Mouse (Mus musculus): ENCODE measurements at regions not wholly inside any gene's neighbourhood (a gene's known extent, or its start where the extent isn't known, plus 50 kb on each side); places are given as distances from the start of the nearest gene placed in this dataset.
"Not testable (repeated sequence)": the region's sequence is repeated elsewhere in the genome, so short reads cannot be mapped to it uniquely, and the experiment has no call there.

GRCm38 (mm10) chr9:33717614-33718013 is 768.1 kb upstream of the Kirrel3 start:
- no peaks in the 10 kb centered on the region for H3K27me3 ChIP-seq (replicated peaks)
- no peak overlapping the region for H3K4me2 ChIP-seq
- peaks cover 9% of the 10 kb centered on the region for H3K4me1 ChIP-seq (replicated peaks)
- no peaks in the 10 kb centered on the region for H3K36me3 ChIP-seq
- no peak for ATAC-seq (ENCODE audit: insufficient number of reproducible peaks, low FRiP score)
- H3K4me3 ChIP-seq: no peak overlapping the region
- no peak overlapping the region for H3K27ac ChIP-seq (ENCODE audit: poor library complexity, severe bottlenecking)
- no peaks in the 10 kb centered on the region for H3K9me3 ChIP-seq (replicated peaks)
- H3K9ac ChIP-seq: no peak overlapping the region
- WGBS: 86% methylated on average over 2 of the region's 2 CpGs

DNA sequence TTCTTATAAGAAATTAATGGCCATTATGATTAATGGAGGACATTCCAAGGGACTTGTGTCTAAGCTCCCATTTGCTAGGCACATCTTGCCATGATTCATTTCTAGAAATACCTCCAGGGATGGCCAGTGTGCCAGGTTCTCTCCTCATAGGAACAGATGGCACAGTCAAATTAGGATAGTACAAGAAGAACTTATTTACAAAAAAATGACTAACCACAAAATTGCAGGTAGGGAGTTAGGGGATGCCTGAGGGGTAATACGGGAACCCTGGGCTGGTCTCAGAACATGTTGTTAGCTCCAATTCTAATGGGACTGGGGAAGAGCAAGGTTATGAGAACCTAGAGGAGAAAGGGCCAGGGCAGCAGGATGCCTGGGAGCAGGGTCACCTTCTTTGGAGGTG is 760.9 kb upstream of the Kirrel3 start:
- Histone ChIP-seq H3K9ac (no peak overlapping the region), H3K4me2 (no peak overlapping the region), H3K36me3 (no peaks in the 10 kb centered on the region), H3K4me1 (replicated peaks) (no peaks in the 10 kb centered on the region), H3K27ac (ENCODE audit: poor library complexity, severe bottlenecking) (no peak overlapping the region), H3K4me3 (no peak overlapping the region), H3K9me3 (replicated peaks) (no peaks in the 10 kb centered on the region), H3K27me3 (replicated peaks) (no peaks in the 10 kb centered on the region)
- ATAC-seq (ENCODE audit: insufficient number of reproducible peaks, low FRiP score): no peak
- WGBS: 75% methylated on average over 1 of the region's 1 CpGs

DNA sequence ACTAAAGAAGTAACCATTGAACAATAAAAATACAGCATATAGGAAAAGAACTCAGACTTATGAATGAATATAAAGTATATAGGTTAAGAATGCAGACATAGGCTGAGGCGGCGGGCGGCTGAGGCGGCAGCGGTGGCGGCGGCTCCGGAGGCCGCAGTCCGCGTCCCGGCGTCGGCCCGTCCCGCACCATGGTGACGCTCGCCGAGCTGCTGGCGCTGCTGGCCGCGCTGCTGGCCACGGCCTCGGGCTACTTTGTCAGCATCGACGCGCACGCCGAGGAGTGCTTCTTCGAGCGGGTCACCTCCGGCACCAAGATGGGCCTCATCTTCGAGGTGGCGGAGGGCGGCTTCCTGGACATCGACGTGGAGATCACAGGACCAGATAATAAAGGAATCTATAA is 757.6 kb upstream of the Kirrel3 start:
- not testable (repeated sequence) for H3K9me3 ChIP-seq (replicated peaks); ATAC-seq (ENCODE audit: insufficient number of reproducible peaks, low FRiP score)
- 66% methylated on average over 20 of the region's 37 CpGs for WGBS

DNA sequence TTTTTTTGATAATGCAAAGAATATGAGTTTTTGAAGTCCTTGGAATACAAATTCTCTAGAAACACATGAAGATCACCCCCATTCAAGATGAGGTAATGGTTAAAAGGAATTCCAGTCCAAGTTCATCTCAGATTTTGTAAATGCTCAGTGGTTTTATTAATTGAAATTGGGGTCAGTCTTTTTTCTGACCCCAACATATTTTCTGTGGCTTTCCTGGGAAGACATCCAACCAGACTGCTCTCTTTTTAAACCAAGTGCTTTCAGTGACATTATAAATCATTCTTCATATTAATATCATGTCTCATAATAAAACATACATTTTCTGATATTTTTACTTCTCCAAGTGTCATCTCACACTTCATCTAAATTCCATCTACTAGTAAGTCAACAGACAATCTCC is 725.0 kb upstream of the Kirrel3 start:
- ATAC-seq (ENCODE audit: insufficient number of reproducible peaks, low FRiP score): no peak
- H3K27me3 ChIP-seq (replicated peaks): no peaks in the 10 kb centered on the region
- H3K36me3 ChIP-seq: no peaks in the 10 kb centered on the region

More for the DNA sequence above, 757.6 kb upstream of the Kirrel3 start:
- H3K9ac ChIP-seq; H3K4me1 ChIP-seq (replicated peaks); H3K4me2 ChIP-seq; H3K4me3 ChIP-seq; H3K27ac ChIP-seq (ENCODE audit: poor library complexity, severe bottlenecking); H3K27me3 ChIP-seq (replicated peaks); H3K36me3 ChIP-seq: not testable (repeated sequence)

GRCm38 (mm10) chr9:33766235-33766634 is 719.5 kb upstream of the Kirrel3 start:
- no peak overlapping the region for H3K4me3 ChIP-seq
- H3K27me3 ChIP-seq (replicated peaks): no peaks in the 10 kb centered on the region
- no peaks in the 10 kb centered on the region for H3K9me3 ChIP-seq (replicated peaks)
- H3K27ac ChIP-seq (ENCODE audit: poor library complexity, severe bottlenecking): no peak overlapping the region
- no peak overlapping the region for H3K9ac ChIP-seq
- no peaks in the 10 kb centered on the region for H3K4me1 ChIP-seq (replicated peaks)
- WGBS: 57% methylated on average over 2 of the region's 2 CpGs
- no peaks in the 10 kb centered on the region for H3K36me3 ChIP-seq
- H3K4me2 ChIP-seq: no peak overlapping the region
- ATAC-seq (ENCODE audit: insufficient number of reproducible peaks, low FRiP score): no peak

More for the DNA sequence above, 725.0 kb upstream of the Kirrel3 start:
- H3K4me3 ChIP-seq: no peak overlapping the region
- H3K27ac ChIP-seq (ENCODE audit: poor library complexity, severe bottlenecking): no peak overlapping the region
- H3K4me1 ChIP-seq (replicated peaks): no peaks in the 10 kb centered on the region
- no peaks in the 10 kb centered on the region for H3K9me3 ChIP-seq (replicated peaks)
- H3K9ac ChIP-seq: no peak overlapping the region
- no peak overlapping the region for H3K4me2 ChIP-seq

DNA sequence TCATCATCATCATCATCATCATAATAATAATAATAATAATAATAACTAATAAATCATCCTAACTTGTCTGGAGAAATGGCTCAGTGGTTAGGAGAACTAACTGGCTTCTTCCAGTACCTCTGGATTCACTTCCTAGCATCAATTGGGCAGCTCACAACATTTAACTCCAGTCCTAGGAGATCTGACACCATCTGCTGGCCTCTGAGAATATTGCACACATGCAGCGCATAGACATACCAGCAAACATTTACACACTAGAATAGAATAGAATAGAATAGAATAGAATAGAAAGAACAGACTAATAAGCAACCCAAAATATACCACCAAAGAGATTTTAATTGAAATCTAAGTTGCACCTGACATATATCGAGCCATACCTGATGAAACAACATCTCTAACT is 715.9 kb upstream of the Kirrel3 start:
- no peaks in the 10 kb centered on the region for H3K27me3 ChIP-seq (replicated peaks)
- no peak overlapping the region for H3K4me2 ChIP-seq
- no peaks in the 10 kb centered on the region for H3K4me1 ChIP-seq (replicated peaks)
- H3K9me3 ChIP-seq (replicated peaks): no peaks in the 10 kb centered on the region
- H3K36me3 ChIP-seq: no peaks in the 10 kb centered on the region
- ATAC-seq (ENCODE audit: insufficient number of reproducible peaks, low FRiP score): no peak
- no peak overlapping the region for H3K9ac ChIP-seq
- 84% methylated on average over 2 of the region's 2 CpGs for WGBS
- H3K27ac ChIP-seq (ENCODE audit: poor library complexity, severe bottlenecking): no peak overlapping the region
- no peak overlapping the region for H3K4me3 ChIP-seq

DNA sequence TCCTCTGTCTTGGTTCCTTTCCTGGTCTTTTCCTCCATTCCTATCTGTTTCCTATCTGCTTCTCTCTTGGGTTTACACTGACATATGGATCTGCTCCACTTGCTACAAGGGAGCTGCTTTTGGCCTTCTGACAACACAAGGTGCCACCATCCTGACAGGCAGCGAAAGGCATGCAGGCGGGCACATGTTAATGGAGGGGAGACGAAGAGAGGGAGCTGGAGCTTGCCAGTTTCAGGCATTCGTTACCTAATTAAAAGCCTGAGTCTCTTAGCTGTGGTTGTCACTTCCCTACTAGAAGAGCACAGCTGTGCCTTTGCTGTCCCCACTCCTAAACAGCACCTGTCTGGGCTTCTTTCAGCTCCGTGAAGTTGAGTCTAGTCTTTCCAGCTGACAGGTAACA is 711.5 kb upstream of the Kirrel3 start:
- H3K9ac ChIP-seq: no peak overlapping the region
- ATAC-seq (ENCODE audit: insufficient number of reproducible peaks, low FRiP score): no peak
- no peak overlapping the region for H3K4me3 ChIP-seq
- no peak overlapping the region for H3K4me2 ChIP-seq
- no peaks in the 10 kb centered on the region for H3K9me3 ChIP-seq (replicated peaks)
- WGBS: 71% methylated on average over 5 of the region's 5 CpGs
- H3K27me3 ChIP-seq (replicated peaks): no peaks in the 10 kb centered on the region
- no peaks in the 10 kb centered on the region for H3K4me1 ChIP-seq (replicated peaks)
- H3K27ac ChIP-seq (ENCODE audit: poor library complexity, severe bottlenecking): no peak overlapping the region
- no peaks in the 10 kb centered on the region for H3K36me3 ChIP-seq

GRCm38 (mm10) chr9:33790617-33791016 is 695.1 kb upstream of the Kirrel3 start:
- no peaks in the 10 kb centered on the region for H3K27me3 ChIP-seq (replicated peaks)
- H3K36me3 ChIP-seq: no peaks in the 10 kb centered on the region
- no peak for ATAC-seq (ENCODE audit: insufficient number of reproducible peaks, low FRiP score)
- H3K4me1 ChIP-seq (replicated peaks): no peaks in the 10 kb centered on the region
- WGBS: 58% methylated on average over 4 of the region's 4 CpGs
- no peak overlapping the region for H3K27ac ChIP-seq (ENCODE audit: poor library complexity, severe bottlenecking)
- no peak overlapping the region for H3K4me3 ChIP-seq
- H3K4me2 ChIP-seq: no peak overlapping the region
- no peaks in the 10 kb centered on the region for H3K9me3 ChIP-seq (replicated peaks)
- no peak overlapping the region for H3K9ac ChIP-seq

DNA sequence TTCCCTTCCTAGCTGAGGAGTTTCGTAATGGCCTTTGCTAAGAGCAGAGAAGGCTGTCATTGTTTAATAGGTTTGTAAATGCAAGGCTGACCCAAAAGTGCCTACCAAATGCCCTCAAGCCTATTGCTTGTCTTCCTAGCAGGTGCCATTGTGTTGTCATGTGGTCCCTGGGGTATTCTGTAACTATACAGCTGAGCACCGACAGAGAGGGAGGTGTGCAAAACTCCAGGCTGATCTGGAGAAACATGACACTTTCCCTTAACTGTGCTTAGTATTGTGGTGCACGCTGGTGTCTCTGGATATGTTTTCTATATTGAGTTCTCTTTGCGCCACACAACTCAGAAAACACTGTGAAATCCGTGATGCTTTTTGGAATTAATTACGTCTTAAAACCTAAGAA is 685.4 kb upstream of the Kirrel3 start:
- Histone ChIP-seq H3K27me3 (replicated peaks) (no peaks in the 10 kb centered on the region), H3K27ac (ENCODE audit: poor library complexity, severe bottlenecking) (no peak overlapping the region), H3K4me2 (no peak overlapping the region), H3K9ac (no peak overlapping the region), H3K9me3 (replicated peaks) (no peaks in the 10 kb centered on the region), H3K36me3 (no peaks in the 10 kb centered on the region), H3K4me1 (replicated peaks) (no peaks in the 10 kb centered on the region), H3K4me3 (no peak overlapping the region)
- no peak for ATAC-seq (ENCODE audit: insufficient number of reproducible peaks, low FRiP score)
- 69% methylated on average over 6 of the region's 6 CpGs for WGBS

GRCm38 (mm10) chr9:33800763-33801162 is 684.9 kb upstream of the Kirrel3 start:
- H3K27me3 ChIP-seq (replicated peaks): no peaks in the 10 kb centered on the region
- no peak overlapping the region for H3K27ac ChIP-seq (ENCODE audit: poor library complexity, severe bottlenecking)
- no peaks in the 10 kb centered on the region for H3K36me3 ChIP-seq
- H3K9ac ChIP-seq: no peak overlapping the region
- 47% methylated on average over 1 of the region's 1 CpGs for WGBS
- no peak overlapping the region for H3K4me2 ChIP-seq
- H3K4me3 ChIP-seq: no peak overlapping the region
- ATAC-seq (ENCODE audit: insufficient number of reproducible peaks, low FRiP score): no peak
- H3K9me3 ChIP-seq (replicated peaks): no peaks in the 10 kb centered on the region
- no peaks in the 10 kb centered on the region for H3K4me1 ChIP-seq (replicated peaks)

- Histone ChIP-seq H3K27ac (ENCODE audit: poor library complexity, severe bottlenecking) (no peak overlapping the region), H3K9me3 (replicated peaks) (no peaks in the 10 kb centered on the region), H3K4me2 (no peak overlapping the region), H3K4me3 (no peak overlapping the region), H3K9ac (no peak overlapping the region), H3K36me3 (no peaks in the 10 kb centered on the region), H3K27me3 (replicated peaks) (no peaks in the 10 kb centered on the region), H3K4me1 (replicated peaks) (no peaks in the 10 kb centered on the region)
- 71% methylated on average over 5 of the region's 5 CpGs for WGBS
- ATAC-seq (ENCODE audit: insufficient number of reproducible peaks, low FRiP score): no peak
Observed at GRCm38 (mm10) chr9:33814739-33815368, 670.8 kb upstream of the Kirrel3 start.

DNA sequence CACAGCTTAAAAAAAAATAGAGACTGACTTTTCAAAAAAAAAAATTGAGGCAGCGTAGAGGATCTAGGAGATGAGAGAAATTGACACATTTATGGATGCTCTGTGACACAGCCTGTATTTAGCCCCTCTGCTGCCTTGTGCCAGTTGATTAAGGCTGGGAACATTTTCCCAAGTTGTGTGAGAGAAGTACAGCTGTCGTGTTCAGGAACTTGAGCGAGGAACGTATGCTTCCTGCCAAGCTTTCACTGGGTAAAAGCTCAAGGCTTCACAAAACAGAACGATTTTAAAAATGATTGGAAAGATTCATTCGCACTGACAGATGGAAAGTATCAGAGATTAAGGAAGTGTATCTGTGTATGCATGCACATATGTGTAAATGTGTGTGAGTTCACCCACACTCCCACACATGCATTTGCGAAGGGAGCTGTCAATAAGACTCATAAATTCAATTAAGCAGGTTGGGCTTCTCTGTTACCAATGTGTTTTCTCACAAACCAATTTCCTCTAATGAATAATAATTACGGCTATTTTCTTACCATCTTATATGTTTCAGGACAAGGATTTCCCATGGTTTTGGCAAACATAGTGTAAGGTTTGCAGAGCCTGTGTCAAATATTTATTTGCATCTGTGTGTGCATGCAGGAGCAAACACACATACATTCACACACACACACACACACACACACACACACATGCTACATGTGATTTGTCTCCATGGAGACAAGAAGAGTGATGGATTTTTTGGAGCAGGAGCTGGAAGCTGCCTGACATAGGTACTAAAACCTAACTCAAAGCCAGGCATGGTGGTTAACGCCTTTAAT is 662.9 kb upstream of the Kirrel3 start:
- Histone ChIP-seq H3K9me3 (replicated peaks) (no peaks in the 10 kb centered on the region), H3K27ac (ENCODE audit: poor library complexity, severe bottlenecking) (no peak overlapping the region), H3K4me1 (replicated peaks) (no peaks in the 10 kb centered on the region), H3K27me3 (replicated peaks) (no peaks in the 10 kb centered on the region), H3K4me3 (no peak overlapping the region), H3K4me2 (no peak overlapping the region), H3K9ac (no peak overlapping the region), H3K36me3 (no peaks in the 10 kb centered on the region)
- no peak for ATAC-seq (ENCODE audit: insufficient number of reproducible peaks, low FRiP score)
- 74% methylated on average over 9 of the region's 9 CpGs for WGBS

Data from heart, embryonic 12.5 days (tissue).